Mouse (Mus musculus) liver, embryonic 16.5 days (tissue): ENCODE measurements at regions not wholly inside any gene's neighbourhood (a gene's known extent, or its start where the extent isn't known, plus 50 kb on each side); places are given as distances from the start of the nearest gene placed in this dataset.
"Not testable (repeated sequence)": the region's sequence is repeated elsewhere in the genome, so short reads cannot be mapped to it uniquely, and the experiment has no call there.

Experiments used
- ATAC-seq: fragments of 200-750 bp; cut with Nextera tagmentation; 2 replicates; pipeline ENCODE4 v1.8.0; 2017; ENCODE audit warnings: low read depth, mild to moderate bottlenecking, moderate number of reproducible peaks, moderate library complexity
- H3K27ac ChIP-seq: fragments of 300-500 bp; sonication (generic); 2 replicates; pipeline ENCODE4 v1.5.1; 2014; ENCODE audit warnings: mild to moderate bottlenecking, low read length
- H3K27me3 ChIP-seq: fragments of 300-500 bp; sonication (generic); 2 replicates; pipeline ENCODE4 v1.6.1; 2014; ENCODE audit warnings: low read depth, low read length, mixed read lengths; ENCODE audit not compliant: control insufficient read depth, insufficient read depth
- H3K36me3 ChIP-seq: fragments of 300-500 bp; sonication (generic); 2 replicates; pipeline ENCODE4 v1.6.1; 2014; ENCODE audit warnings: mild to moderate bottlenecking; ENCODE audit not compliant: control insufficient read depth, insufficient read depth
- H3K4me1 ChIP-seq: fragments of 300-500 bp; sonication (generic); 2 replicates; pipeline ENCODE4 v1.6.1; 2014; ENCODE audit warnings: low read depth, low read length, mixed read lengths; ENCODE audit not compliant: control insufficient read depth
- H3K4me2 ChIP-seq: fragments of 300-500 bp; sonication (generic); 2 replicates; pipeline ENCODE4 v1.6.1; 2014; ENCODE audit warnings: low read depth, low read length, mixed read lengths
- H3K4me3 ChIP-seq: fragments of 300-500 bp; sonication (generic); 2 replicates; pipeline ENCODE4 v1.5.1; 2014; ENCODE audit warnings: low read depth, mild to moderate bottlenecking, low read length
- H3K9ac ChIP-seq: fragments of 300-500 bp; sonication (generic); 2 replicates; pipeline ENCODE4 v1.6.1; 2014; ENCODE audit warnings: low read depth, low read length
- H3K9me3 ChIP-seq: fragments of 300-500 bp; sonication (generic); replicated peaks from 2 replicates; pipeline ENCODE4 v1.6.1; 2016; ENCODE audit warnings: low read length; ENCODE audit not compliant: control insufficient read depth
- WGBS: fragments of 180-500 bp; shearing (Covaris S2); extraction: QIAGEN DNeasy Blood & Tissue Kit; methylation state at CpG from one replicate; pipeline ENCODE4 v1.1.7; 2014; ENCODE audit not compliant: insufficient replicate concordance; 5-methylcytosine and 5-hydroxymethylcytosine counted together

DNA sequence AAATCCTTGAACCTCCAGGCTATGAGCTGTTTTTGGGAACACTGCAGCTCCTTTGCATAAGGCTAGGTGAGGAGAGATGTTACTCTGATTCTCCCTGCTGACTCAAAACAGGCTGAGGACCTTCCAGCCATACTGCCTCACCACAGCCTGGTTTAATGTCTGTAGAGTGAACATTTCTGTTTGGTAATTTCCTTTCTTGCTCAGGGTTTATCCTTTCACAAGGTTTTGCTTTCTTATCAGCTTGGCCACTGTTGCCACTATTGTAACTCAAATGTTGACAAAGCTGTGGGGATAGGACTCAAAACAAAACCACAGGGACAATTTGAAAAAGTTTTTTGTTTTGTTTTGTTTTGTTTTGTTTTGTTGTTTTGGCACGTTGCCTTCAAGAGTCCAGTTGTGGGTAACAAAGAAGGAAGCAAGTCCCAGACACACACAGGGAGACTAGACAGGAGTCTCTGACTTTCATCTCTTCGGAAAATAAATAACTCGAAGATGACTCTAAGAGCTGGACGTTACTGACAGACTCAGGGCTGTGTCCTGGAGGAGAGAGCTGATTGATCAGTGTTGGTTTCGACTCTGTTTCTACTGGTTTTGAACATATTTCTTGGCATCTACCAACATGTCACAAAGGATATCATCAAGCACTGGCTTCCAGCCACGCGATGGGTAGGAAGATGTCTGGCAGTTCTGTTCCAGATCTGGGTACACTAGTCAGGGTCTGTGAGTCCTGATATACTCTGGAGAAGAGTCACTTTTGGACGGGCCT is 268.9 kb upstream of the Arglu1 start:
- H3K9me3 ChIP-seq = no peaks in the 10 kb centered on the region
- H3K27ac ChIP-seq = no peak overlapping the region
- H3K4me1 ChIP-seq = no peaks in the 10 kb centered on the region
- H3K4me3 ChIP-seq = no peak overlapping the region
- H3K9ac ChIP-seq = no peak overlapping the region
- WGBS = 34% methylated on average over 8 of the region's 8 CpGs
- no peak overlapping the region for H3K4me2 ChIP-seq
- H3K27me3 ChIP-seq = no peaks in the 10 kb centered on the region
- ATAC-seq = no peak
- H3K36me3 ChIP-seq = no peaks in the 10 kb centered on the region

DNA sequence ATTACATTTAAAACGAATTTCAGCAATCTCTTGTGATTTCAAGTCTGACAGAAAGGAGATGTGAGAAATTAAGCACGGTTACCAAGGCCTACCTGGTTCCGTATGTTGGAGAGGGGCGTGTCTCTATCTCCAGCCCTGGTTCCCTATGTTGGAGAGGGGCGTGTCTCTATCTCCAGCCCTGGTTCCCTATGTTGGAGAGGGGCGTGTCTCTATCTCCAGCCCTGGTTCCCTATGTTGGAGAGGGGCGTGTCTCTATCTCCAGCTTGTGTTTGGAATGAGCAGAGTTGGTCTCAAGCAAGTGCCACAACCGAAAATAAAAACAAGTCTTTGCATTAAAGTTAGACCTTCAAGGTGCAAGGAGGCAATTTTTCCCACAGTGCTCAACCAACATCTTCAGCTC is 267.8 kb upstream of the Arglu1 start:
- not testable (repeated sequence) for H3K27me3 ChIP-seq, H3K27ac ChIP-seq, H3K36me3 ChIP-seq, H3K4me3 ChIP-seq, ATAC-seq, H3K4me1 ChIP-seq, H3K4me2 ChIP-seq, H3K9ac ChIP-seq, H3K9me3 ChIP-seq
- WGBS = 49% methylated on average over 8 of the region's 8 CpGs

DNA sequence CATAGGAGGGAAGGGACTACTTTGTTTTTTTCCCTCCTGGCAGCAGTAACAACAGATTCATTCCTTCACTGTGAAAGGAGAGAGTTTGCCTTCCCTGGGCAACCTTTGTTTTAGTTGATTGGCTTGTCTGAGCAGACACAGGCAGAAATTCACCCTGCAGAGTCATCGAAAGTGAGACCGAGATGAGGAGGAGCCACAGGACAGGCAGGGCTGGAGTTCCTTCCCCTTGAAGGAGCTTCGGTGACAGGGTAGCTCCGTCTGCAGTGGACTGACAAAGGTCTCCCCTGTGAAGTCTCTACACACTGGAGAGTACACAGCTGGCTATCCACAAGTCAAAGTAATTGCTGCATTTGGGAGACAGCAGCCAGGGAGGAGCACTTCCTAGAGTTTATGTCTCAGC is 261.9 kb upstream of the Arglu1 start:
- no peak overlapping the region for H3K27ac ChIP-seq
- no peak overlapping the region for H3K4me3 ChIP-seq
- H3K9ac ChIP-seq = no peak overlapping the region
- no peak overlapping the region for H3K4me2 ChIP-seq
- H3K36me3 ChIP-seq = no peaks in the 10 kb centered on the region
- WGBS = 10% methylated on average over 4 of the region's 4 CpGs
- no peaks in the 10 kb centered on the region for H3K9me3 ChIP-seq
- H3K27me3 ChIP-seq = no peaks in the 10 kb centered on the region
- no peak for ATAC-seq
- no peaks in the 10 kb centered on the region for H3K4me1 ChIP-seq

DNA sequence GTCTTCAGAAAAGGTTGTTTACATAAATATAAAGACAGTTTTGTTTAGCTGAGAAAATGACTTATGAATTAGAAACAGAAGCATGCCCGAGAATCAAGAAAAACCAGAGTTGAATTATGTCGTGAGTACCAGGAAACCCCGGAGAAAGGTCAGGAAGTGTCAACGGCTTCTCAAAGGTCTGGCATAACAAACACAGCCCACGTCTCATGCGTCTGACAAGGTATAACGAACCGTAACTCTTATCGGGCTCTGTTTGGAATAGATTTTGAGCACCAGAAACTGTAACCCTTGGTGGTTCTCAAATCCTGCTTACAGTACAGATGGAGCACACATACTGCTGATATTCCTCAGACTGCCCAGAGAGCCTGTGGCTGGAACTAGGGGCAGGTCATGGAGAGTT is 260.9 kb upstream of the Arglu1 start:
- Histone ChIP-seq H3K27ac (no peak overlapping the region), H3K4me3 (no peak overlapping the region), H3K36me3 (no peaks in the 10 kb centered on the region), H3K9ac (no peak overlapping the region), H3K4me1 (no peaks in the 10 kb centered on the region), H3K27me3 (no peaks in the 10 kb centered on the region), H3K9me3 (no peaks in the 10 kb centered on the region), H3K4me2 (no peak overlapping the region)
- no peak for ATAC-seq
- WGBS = 11% methylated on average over 9 of the region's 9 CpGs

GRCm38 (mm10) chr8:8947516-8948161 is 257.3 kb upstream of the Arglu1 start:
- ATAC-seq = no peak
- 48% methylated on average over 7 of the region's 7 CpGs for WGBS
- no peaks in the 10 kb centered on the region for H3K9me3 ChIP-seq
- no peaks in the 10 kb centered on the region for H3K4me1 ChIP-seq
- no peaks in the 10 kb centered on the region for H3K36me3 ChIP-seq
- H3K27me3 ChIP-seq = no peaks in the 10 kb centered on the region
- H3K4me3 ChIP-seq = no peak overlapping the region
- no peak overlapping the region for H3K27ac ChIP-seq
- no peak overlapping the region for H3K4me2 ChIP-seq
- H3K9ac ChIP-seq = no peak overlapping the region

DNA sequence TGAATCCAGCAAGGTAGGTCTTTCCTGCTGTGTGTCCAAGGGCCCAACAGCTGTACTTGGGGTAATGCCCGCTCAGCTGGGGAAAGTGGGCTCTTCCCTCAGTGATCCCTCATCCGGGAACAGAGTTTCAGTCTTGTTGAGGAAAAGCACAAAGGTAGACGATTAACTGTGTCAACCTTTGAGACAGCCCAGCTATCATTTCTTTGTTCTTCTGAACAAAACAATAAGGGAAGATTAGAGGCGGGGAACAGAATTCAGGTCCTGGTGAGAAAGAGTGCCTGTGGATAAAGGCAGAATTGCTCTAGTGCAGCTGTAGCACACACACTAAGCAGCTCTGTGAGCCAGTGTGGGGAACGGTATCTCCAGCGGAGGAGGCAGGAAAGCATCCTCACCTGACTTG is 252.7 kb upstream of the Arglu1 start:
- no peaks in the 10 kb centered on the region for H3K4me1 ChIP-seq
- no peaks in the 10 kb centered on the region for H3K9me3 ChIP-seq
- no peak overlapping the region for H3K9ac ChIP-seq
- no peak for ATAC-seq
- H3K27ac ChIP-seq = no peak overlapping the region
- no peak overlapping the region for H3K4me2 ChIP-seq
- WGBS = 68% methylated on average over 6 of the region's 6 CpGs
- H3K27me3 ChIP-seq = no peaks in the 10 kb centered on the region
- no peaks in the 10 kb centered on the region for H3K36me3 ChIP-seq
- no peak overlapping the region for H3K4me3 ChIP-seq

DNA sequence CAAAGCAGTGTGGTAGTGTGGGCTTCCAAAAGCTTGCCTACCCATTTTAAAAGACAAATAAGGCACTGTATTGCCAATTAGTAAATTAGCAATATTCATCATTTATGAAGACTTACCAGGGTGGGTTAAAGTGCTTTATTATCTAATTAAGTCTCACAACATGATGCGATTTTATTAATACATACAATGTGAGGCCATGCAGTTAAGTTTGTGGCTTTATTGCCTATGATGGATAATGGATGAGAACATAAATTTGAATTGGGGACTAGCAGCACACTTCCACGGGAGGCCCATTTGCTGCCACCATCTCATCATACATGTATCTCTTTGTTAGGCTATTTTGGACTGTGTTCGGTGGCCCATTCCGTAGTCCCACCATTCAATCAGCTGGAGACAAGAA is 250.6 kb upstream of the Arglu1 start:
- H3K4me3 ChIP-seq = no peak overlapping the region
- no peaks in the 10 kb centered on the region for H3K4me1 ChIP-seq
- no peak overlapping the region for H3K27ac ChIP-seq
- no peak overlapping the region for H3K4me2 ChIP-seq
- ATAC-seq = no peak
- 76% methylated on average over 4 of the region's 4 CpGs for WGBS
- H3K9ac ChIP-seq = no peak overlapping the region
- no peaks in the 10 kb centered on the region for H3K36me3 ChIP-seq
- H3K27me3 ChIP-seq = no peaks in the 10 kb centered on the region
- H3K9me3 ChIP-seq = no peaks in the 10 kb centered on the region

DNA sequence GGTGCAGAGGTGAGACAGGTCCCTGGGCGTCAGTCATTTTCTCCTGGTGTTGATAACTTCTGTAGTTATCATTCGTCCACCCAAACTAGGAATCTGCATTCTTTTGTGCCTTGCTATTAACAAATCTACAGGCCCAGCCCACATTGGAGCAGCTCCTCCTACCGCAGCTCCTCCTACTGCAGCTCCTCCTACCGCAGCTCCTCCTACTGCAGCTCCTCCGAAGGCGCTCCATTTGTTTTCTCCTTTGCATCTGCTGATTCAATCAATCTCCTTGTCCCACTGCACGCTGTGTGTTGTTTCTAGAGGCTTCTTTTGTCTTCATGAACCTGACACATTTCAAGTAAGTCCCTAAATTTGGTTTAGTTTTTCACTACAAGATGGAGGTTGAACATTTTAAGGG is 248.2 kb upstream of the Arglu1 start:
- Histone ChIP-seq H3K4me3 (no peak overlapping the region), H3K27me3 (no peaks in the 10 kb centered on the region), H3K4me1 (no peaks in the 10 kb centered on the region), H3K9me3 (no peaks in the 10 kb centered on the region), H3K27ac (no peak overlapping the region), H3K4me2 (no peak overlapping the region), H3K36me3 (no peaks in the 10 kb centered on the region), H3K9ac (no peak overlapping the region)
- no peak for ATAC-seq
- 56% methylated on average over 7 of the region's 7 CpGs for WGBS

DNA sequence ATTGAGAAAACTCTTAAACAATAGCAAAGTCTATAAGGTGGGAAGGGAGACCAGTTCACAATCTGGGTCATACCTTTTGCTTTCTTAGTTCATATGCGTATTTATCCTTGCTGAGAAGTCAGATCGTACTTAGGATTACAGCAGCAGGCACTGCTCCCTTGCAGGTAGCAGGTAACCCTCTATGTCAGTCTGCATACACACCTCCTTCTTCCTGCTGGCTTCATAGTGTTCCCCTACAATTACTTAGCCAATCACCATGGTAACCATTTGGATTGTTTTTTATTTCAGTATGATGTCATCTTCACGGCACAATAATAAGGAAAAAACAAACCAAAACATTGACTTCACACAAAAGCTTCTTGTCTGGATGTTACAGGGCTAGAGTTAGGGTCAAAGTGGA is 242.1 kb upstream of the Arglu1 start:
- H3K36me3 ChIP-seq = no peaks in the 10 kb centered on the region
- H3K9me3 ChIP-seq = no peaks in the 10 kb centered on the region
- WGBS = 61% methylated on average over 3 of the region's 3 CpGs
- no peak overlapping the region for H3K27ac ChIP-seq
- no peaks in the 10 kb centered on the region for H3K27me3 ChIP-seq
- H3K4me3 ChIP-seq = no peak overlapping the region
- H3K4me1 ChIP-seq = no peaks in the 10 kb centered on the region
- H3K4me2 ChIP-seq = no peak overlapping the region
- no peak overlapping the region for H3K9ac ChIP-seq
- ATAC-seq = no peak
